Mouse (Mus musculus) embryonic fibroblast, embryonic 13.5 days (primary cell): ENCODE results near the gene 1700029F12Rik.

Experiments
- CTCF ChIP-seq: IDR thresholded peaks from 2 replicates; pipeline ENCODE4 v1.5.1; 2011; ENCODE audit warnings: mild to moderate bottlenecking, control low read depth, low read length, moderate library complexity, borderline replicate concordance; ENCODE audit not compliant: insufficient read depth
- POLR2A ChIP-seq: IDR thresholded peaks from 2 replicates; pipeline ENCODE4 v1.6.1; 2011; ENCODE audit warnings: low read depth, mild to moderate bottlenecking, control low read depth, low read length, moderate library complexity

GRCm38 (mm10) chr13:97060331-97060730 is 26.2 kb upstream of the 1700029F12Rik start:
- TF ChIP-seq CTCF, result no peak
- no peak for TF ChIP-seq POLR2A
